Mouse (Mus musculus): Measurements from ENCODE around the gene 4930558K02Rik.

GRCm38 (mm10) chr1:162015247-162015862, 35.9 kb upstream of the 4930558K02Rik start:
- no peak for TF ChIP-seq EP300 (IDR thresholded peaks at IDR 0.05; ENCODE audit: low read depth)
- TF ChIP-seq CTCF (IDR thresholded peaks at IDR 0.05; ENCODE audit: low read depth) = no peak

Measured in heart, postnatal 0 days (tissue).